Mouse (Mus musculus): Measurements from ENCODE around the gene Acss2. TPM values are rescaled to one million over a fixed set of nuclear protein-coding genes. Genes with fewer than 3 reads are reported as not detected.
A peak's percentile ranks its signal among the peaks of the same experiment; 100 is the strongest.

Gene Acss2
- polyA plus RNA-seq, 1 experiment from 2014 or later: 28.5 TPM

GRCm38 (mm10) chr2:155582384-155582995 lies 64.7 kb downstream of the Acss2 start:
- no peak overlapping the region for H3K27ac ChIP-seq (replicated peaks)
- H3K4me3 ChIP-seq: no peak overlapping the region
- H3K9me3 ChIP-seq: no peaks in the 10 kb centered on the region
- H3K4me1 ChIP-seq (replicated peaks): no peaks in the 10 kb centered on the region
- no peak overlapping the region for H3K9ac ChIP-seq
- no peak overlapping the region for H3K4me2 ChIP-seq
- ATAC-seq (ENCODE audit: low FRiP score, low read depth): no peak
- H3K36me3 ChIP-seq: no peaks in the 10 kb centered on the region; the same call in 1 of the 2 replicates
- H3K27me3 ChIP-seq: no peaks in the 10 kb centered on the region
- WGBS: 78% methylated on average over 4 of the region's 4 CpGs

DNA sequence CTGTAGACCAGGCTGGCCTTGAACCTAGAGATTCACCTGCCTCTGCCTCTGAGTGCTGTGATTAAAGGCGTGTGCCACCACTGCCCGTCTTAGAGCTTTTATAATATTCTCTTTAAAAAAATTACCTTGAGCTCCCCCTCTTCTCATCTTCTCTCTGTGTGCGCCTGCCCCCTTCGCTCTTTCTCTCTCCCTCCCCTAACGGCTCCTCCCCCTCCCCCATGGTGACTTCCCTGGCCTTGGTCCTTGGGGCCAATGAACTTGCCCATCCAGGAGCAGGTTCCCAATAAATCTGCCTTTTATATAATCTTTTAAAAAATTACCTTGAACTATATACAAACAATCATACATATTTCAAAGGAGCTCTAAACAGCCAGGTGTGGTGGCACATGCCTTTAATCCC lies 65.2 kb downstream of the Acss2 start:
- no peak overlapping the region for H3K9ac ChIP-seq
- ATAC-seq (ENCODE audit: low FRiP score, low read depth): no peak
- WGBS: 89% methylated on average over 5 of the region's 5 CpGs
- no peaks in the 10 kb centered on the region for H3K4me1 ChIP-seq (replicated peaks)
- no peaks in the 10 kb centered on the region; the same call in 1 of the 2 replicates for H3K36me3 ChIP-seq
- H3K27me3 ChIP-seq: no peaks in the 10 kb centered on the region
- H3K4me2 ChIP-seq: no peak overlapping the region
- H3K9me3 ChIP-seq: no peaks in the 10 kb centered on the region
- no peak overlapping the region for H3K27ac ChIP-seq (replicated peaks)
- H3K4me3 ChIP-seq: no peak overlapping the region

DNA sequence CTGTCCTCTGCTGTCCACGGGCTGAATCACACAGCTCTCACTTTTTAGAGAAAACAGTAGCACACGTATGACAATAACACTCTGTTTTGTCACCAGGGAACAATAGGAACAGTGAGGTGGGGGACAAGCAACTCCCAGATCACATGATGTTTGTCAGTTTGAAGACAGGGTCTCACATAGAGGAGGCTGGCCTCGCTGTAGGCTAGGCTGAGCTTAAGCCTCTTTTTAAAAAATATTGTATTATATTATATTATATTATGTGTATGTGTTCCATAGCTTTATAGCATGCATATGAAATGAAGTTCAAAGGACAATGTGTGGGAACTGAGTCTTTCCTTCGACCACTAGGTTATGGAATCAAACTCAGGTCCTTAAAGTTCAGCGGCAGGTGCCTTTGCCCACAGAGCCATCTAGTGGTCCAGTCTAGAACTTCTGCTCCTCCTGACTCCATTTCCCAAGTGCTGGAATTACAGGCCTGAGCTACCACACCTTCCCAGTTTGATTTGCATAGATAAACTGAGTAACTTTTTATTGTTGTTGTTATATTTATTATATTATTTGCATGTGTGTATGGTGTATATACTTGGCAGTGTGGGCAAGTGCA lies 66.3 kb downstream of the Acss2 start:
- 44% methylated on average over 5 of the region's 5 CpGs for WGBS
- Histone ChIP-seq H3K27ac (replicated peaks) (no peak overlapping the region), H3K4me3 (no peak overlapping the region), H3K27me3 (no peaks in the 10 kb centered on the region), H3K36me3 (no peaks in the 10 kb centered on the region), H3K4me1 (replicated peaks) (no peaks in the 10 kb centered on the region), H3K4me2 (no peak overlapping the region), H3K9ac (no peak overlapping the region), H3K9me3 (no peaks in the 10 kb centered on the region)
- ATAC-seq (ENCODE audit: low FRiP score, low read depth): no peak

- Histone ChIP-seq H3K4me3 (no peak overlapping the region), H3K4me1 (replicated peaks) (no peaks in the 10 kb centered on the region), H3K27me3 (no peaks in the 10 kb centered on the region), H3K9ac (no peak overlapping the region), H3K27ac (replicated peaks) (no peak overlapping the region), H3K9me3 (no peaks in the 10 kb centered on the region), H3K36me3 (no peaks in the 10 kb centered on the region), H3K4me2 (no peak overlapping the region)
- WGBS: 87% methylated on average over 9 of the region's 9 CpGs
- ATAC-seq (ENCODE audit: low FRiP score, low read depth): no peak
These were observed 67.3 kb downstream of the Acss2 start for GRCm38 (mm10) chr2:155585082-155585481.

GRCm38 (mm10) chr2:155585486-155585885 lies 67.7 kb downstream of the Acss2 start:
- Histone ChIP-seq H3K4me1 (replicated peaks) (no peaks in the 10 kb centered on the region), H3K27me3 (no peaks in the 10 kb centered on the region), H3K4me2 (no peak overlapping the region), H3K36me3 (no peaks in the 10 kb centered on the region), H3K27ac (replicated peaks) (no peak overlapping the region), H3K9ac (no peak overlapping the region), H3K9me3 (no peaks in the 10 kb centered on the region), H3K4me3 (no peak overlapping the region)
- 69% methylated on average over 10 of the region's 10 CpGs for WGBS
- no peak for ATAC-seq (ENCODE audit: low FRiP score, low read depth)

- Histone ChIP-seq H3K4me3 (no peak overlapping the region), H3K27ac (replicated peaks) (no peak overlapping the region), H3K9ac (no peak overlapping the region), H3K36me3 (no peaks in the 10 kb centered on the region), H3K4me2 (no peak overlapping the region), H3K9me3 (no peaks in the 10 kb centered on the region), H3K4me1 (replicated peaks) (peaks cover 16% of the 10 kb centered on the region), H3K27me3 (no peaks in the 10 kb centered on the region)
- ATAC-seq (ENCODE audit: low FRiP score, low read depth): no peak
- 76% methylated on average over 3 of the region's 3 CpGs for WGBS
These were observed 70.4 kb downstream of the Acss2 start for GRCm38 (mm10) chr2:155588136-155588535.

DNA sequence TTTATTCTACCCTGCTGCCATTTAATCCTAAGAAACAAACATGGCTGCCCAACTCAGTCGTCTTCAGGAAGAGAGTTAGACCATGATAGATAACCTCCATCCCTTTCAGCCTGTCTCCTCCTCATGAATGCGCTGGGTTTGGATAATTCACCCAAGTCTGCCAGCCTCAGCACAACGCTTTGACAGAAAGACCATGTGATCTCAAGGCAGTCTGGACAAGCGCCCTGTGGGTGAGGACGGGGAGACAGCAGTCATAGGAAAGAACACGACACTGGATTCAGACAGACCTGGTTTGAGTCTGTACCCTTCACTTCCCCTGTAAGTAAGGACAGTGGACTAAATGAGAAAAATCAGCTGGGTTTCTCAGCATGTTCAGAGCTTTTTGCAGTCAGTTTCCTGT lies 71.8 kb downstream of the Acss2 start:
- Histone ChIP-seq H3K36me3 (no peaks in the 10 kb centered on the region), H3K4me2 (no peak overlapping the region), H3K4me3 (no peak overlapping the region), H3K27ac (replicated peaks) (no peak overlapping the region), H3K27me3 (no peaks in the 10 kb centered on the region), H3K9me3 (no peaks in the 10 kb centered on the region), H3K4me1 (replicated peaks) (peaks cover 18% of the 10 kb centered on the region), H3K9ac (no peak overlapping the region)
- ATAC-seq (ENCODE audit: low FRiP score, low read depth): no peak
- WGBS: 74% methylated on average over 6 of the region's 6 CpGs

- H3K9ac ChIP-seq: no peak overlapping the region
- 93% methylated on average over 2 of the region's 2 CpGs for WGBS
These were observed 73.1 kb downstream of the Acss2 start for GRCm38 (mm10) chr2:155590876-155591275.

DNA sequence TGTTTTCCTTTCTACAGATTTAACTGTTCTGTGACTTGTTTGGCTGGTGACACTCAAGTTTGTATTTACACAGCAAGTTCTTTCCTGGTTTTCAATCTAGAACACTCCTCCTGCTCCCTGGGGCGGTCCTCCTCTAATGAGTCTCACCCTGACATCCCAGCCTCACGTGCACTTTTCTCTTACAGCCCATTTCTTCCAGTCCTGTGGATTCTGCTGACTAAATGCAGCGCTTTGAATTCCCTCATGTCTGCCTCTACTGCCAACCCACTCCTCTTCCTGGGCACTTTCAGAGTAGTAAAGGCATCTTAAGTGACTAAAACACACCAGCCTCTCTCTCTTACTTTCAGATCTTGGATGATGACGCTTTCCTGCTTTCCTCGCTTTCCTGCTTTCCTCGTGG lies 73.9 kb downstream of the Acss2 start:
- peak overlapping the region; percentile 75 for H3K27ac ChIP-seq (replicated peaks)
- H3K4me1 ChIP-seq (replicated peaks): peaks cover 18% of the 10 kb centered on the region
- 8% methylated on average over 6 of the region's 6 CpGs for WGBS
- H3K4me3 ChIP-seq: peak overlapping the region; percentile 56
- no peaks in the 10 kb centered on the region for H3K9me3 ChIP-seq
- H3K27me3 ChIP-seq: 0 out of 2 replicates have a peak, but pooled peaks cover 2% of the 10 kb centered on the region
- peak overlapping the region; percentile 81 for H3K4me2 ChIP-seq
- no peak for ATAC-seq (ENCODE audit: low FRiP score, low read depth)
- H3K9ac ChIP-seq: peak overlapping the region; percentile 53
- no peaks in the 10 kb centered on the region for H3K36me3 ChIP-seq

More at GRCm38 (mm10) chr2:155590876-155591275, 73.1 kb downstream of the Acss2 start:
- no peak overlapping the region for H3K4me2 ChIP-seq
- H3K27me3 ChIP-seq: 0 out of 2 replicates have a peak, but pooled peaks cover 2% of the 10 kb centered on the region
- H3K9me3 ChIP-seq: no peaks in the 10 kb centered on the region
- no peaks in the 10 kb centered on the region for H3K36me3 ChIP-seq
- no peak overlapping the region for H3K27ac ChIP-seq (replicated peaks)
- H3K4me3 ChIP-seq: no peak overlapping the region
- peaks cover 18% of the 10 kb centered on the region for H3K4me1 ChIP-seq (replicated peaks)
- ATAC-seq (ENCODE audit: low FRiP score, low read depth): no peak

- Histone ChIP-seq H3K9ac (peak within 1 kb of the TSS; percentile 53), H3K4me1 (replicated peaks) (peaks cover 18% of the 10 kb centered on the region), H3K36me3 (no peaks in the 10 kb centered on the region), H3K27ac (replicated peaks) (peak within 1 kb of the TSS; percentile 77), H3K4me2 (peak within 1 kb of the TSS; percentile 81), H3K9me3 (no peaks in the 10 kb centered on the region), H3K4me3 (peak within 1 kb of the TSS; percentile 56), H3K27me3 (0 out of 2 replicates have a peak, but pooled peaks cover 2% of the 10 kb centered on the region)
- ATAC-seq (ENCODE audit: low FRiP score, low read depth): peak; percentile 92
- WGBS: under 1% methylated on average over 53 of the region's 53 CpGs
These were observed 74.5 kb downstream of the Acss2 start, which contains the start of gene Gss for GRCm38 (mm10) chr2:155592137-155592853. Gss (minus strand) TSS chr2:155592810.

DNA sequence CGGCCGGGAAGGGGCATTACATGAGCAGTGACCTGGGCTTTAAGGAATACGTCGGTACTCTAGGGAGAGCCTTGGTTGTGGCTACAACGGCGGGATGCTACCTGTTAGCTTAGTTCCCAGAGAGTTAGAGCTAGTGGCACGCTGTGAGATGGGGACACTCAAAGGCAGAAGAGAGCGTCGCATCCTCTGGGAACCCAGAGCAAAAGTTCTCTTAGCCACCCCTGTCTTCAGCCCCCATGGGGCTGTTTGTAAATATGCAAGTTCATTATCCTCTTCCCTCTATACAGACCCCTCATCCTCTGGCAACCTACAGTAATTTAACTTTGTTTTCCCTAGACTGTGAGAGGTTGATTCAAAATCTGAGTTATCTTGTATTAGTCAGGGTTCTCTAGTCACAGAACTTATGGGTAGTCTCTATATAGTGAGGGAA lies 75.1 kb downstream of the Acss2 start:
- 0% methylated on average over 9 of the region's 9 CpGs for WGBS
- no peak; the same call in none of the 2 replicates for ATAC-seq (ENCODE audit: low FRiP score, low read depth)
- Histone ChIP-seq H3K4me2 (peak overlapping the region; percentile 81), H3K27ac (replicated peaks) (peak overlapping the region; percentile 77), H3K4me3 (peak overlapping the region; percentile 56), H3K27me3 (0 out of 2 replicates have a peak, but pooled peaks cover 2% of the 10 kb centered on the region), H3K36me3 (no peaks in the 10 kb centered on the region), H3K4me1 (replicated peaks) (peaks cover 18% of the 10 kb centered on the region), H3K9me3 (no peaks in the 10 kb centered on the region), H3K9ac (peak overlapping the region; percentile 53)

DNA sequence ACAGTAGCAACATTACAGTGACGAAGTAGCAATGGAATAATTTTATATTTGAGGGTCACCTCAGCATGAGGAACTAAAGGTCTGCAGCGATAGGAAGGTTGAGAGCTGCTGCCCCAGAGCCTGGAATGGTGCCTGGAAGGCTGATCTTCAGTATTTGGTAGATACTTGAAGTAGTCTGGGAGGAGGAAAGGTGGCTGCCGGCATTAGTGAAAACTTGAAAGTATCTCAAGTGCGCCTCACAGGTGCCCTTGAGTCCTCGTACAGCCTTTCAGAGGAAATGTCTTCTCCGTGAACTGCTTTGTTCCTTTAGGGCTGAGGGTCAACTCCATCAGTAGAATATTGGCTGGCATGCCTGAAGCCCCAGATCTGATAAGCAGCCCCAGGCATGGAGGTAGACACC lies 77.8 kb downstream of the Acss2 start:
- Histone ChIP-seq H3K27me3 (0 out of 2 replicates have a peak, but pooled peaks cover 2% of the 10 kb centered on the region), H3K4me1 (replicated peaks) (peaks cover 18% of the 10 kb centered on the region), H3K4me2 (no peak overlapping the region), H3K4me3 (no peak overlapping the region), H3K9me3 (no peaks in the 10 kb centered on the region), H3K9ac (no peak overlapping the region), H3K27ac (replicated peaks) (no peak overlapping the region), H3K36me3 (no peaks in the 10 kb centered on the region)
- 90% methylated on average over 6 of the region's 6 CpGs for WGBS
- no peak for ATAC-seq (ENCODE audit: low FRiP score, low read depth)
